Mouse (Mus musculus) central nervous system, embryonic 18 days (tissue): Measurements from ENCODE around the gene Tat. TPM values are rescaled to one million over a fixed set of nuclear protein-coding genes. Genes with fewer than 3 reads are reported as not detected.

Source experiments
- polyA plus RNA-seq: library from polyadenylated mRNA; depleted of rRNA; stranded (reverse); fragments of >200 nt; gene quantifications from 2 replicates; pipeline ENCODE4 v1.2.3, GENCODE M21; 2012; rRNA removed

Gene Tat
- polyA plus RNA-seq, result 0.09 and 0.12 TPM in 2 replicates

DNA sequence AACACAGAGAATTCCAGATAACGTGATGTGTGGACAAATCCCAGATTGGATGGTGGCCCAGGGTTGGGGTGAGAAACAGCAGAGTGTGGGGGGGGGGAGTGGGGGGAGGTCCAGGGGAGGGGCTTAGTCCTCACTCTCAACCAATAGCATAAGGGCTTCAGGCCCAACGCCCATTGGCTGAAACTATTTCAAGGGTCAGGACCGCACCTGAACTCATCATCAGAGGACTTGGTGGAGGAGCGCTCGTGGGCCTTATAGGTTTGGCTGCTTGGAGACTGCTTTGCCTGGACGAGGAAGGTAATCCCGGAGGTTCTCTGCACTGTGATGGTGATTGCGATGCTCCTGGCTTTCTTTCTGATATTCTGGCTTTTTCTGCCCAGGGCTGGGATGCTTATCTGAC lies at the start of gene Tat:
Gene Tat, plus strand, starts transcription at position 214 of the 400 bp plus-strand sequence.

GRCm38 (mm10) chr8:109961693-109962367 lies 28.4 kb upstream of the Tat start, which contains the start of gene Marveld3:
Marveld3 (minus strand) TSS chr8:109962203.

DNA sequence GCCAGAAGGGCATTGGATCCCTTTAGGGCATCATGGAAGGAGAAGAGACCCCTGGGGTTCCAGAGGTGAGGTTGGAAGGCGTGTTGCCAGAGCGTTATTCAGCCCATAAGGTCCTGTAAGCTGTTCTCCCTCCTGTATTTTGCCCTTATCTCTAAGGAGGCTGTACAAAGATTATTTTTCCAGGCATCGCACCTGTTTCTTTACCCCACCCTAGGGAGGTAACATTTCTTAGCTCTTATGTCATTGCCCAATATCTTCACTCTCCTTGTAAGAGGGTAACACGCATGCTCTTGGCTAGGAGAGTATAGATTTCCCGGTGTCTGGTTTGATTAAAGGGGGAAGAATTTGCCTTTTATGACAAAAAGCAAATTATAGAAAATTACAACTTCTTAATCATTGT lies 49.4 kb downstream of the Tat start, which contains the start of gene Chst4:
Gene Chst4, minus strand, starts transcription at position 82 of the 400 bp plus-strand sequence.

Other genes with a start within 250 kb of the Tat start
- 89.6 and 89.7 TPM in 2 replicates for gene Ap1g1, start 211.9 kb upstream of the Tat start, polyA plus RNA-seq
- gene Phlpp2, start 121.9 kb upstream of the Tat start, polyA plus RNA-seq, result 17.6 and 19.6 TPM in 2 replicates
- 0.53 and 0.60 TPM in 2 replicates for gene Marveld3, start 28.2 kb upstream of the Tat start, polyA plus RNA-seq
- gene Chst4, start 49.3 kb downstream of the Tat start, polyA plus RNA-seq, result not detected in 2 replicates
- 13.5 and 15.0 TPM in 2 replicates for gene Zfp612, start 89.3 kb downstream of the Tat start, polyA plus RNA-seq
- not detected in 2 replicates for gene Gm21964, start 110.8 kb downstream of the Tat start, polyA plus RNA-seq
- gene Gm17720, start 112.3 kb downstream of the Tat start, polyA plus RNA-seq, result not detected in 2 replicates
- 81.8 and 116 TPM in 2 replicates for gene Calb2, start 177.8 kb downstream of the Tat start, polyA plus RNA-seq
- 13.1 and 15.1 TPM in 2 replicates for gene Cmtr2, start 225.2 kb downstream of the Tat start, polyA plus RNA-seq